Mouse (Mus musculus): Measurements from ENCODE around the gene Gpr155. TPM values are rescaled to one million over a fixed set of nuclear protein-coding genes. Genes with fewer than 3 reads are reported as not detected.

Gene Gpr155
- 6.3 and 11.9 TPM in 2 replicates for polyA plus RNA-seq (2012; rRNA removed; ENCODE audit: low replicate concordance)

GRCm38 (mm10) chr2:73386356-73387046 is at the start of gene Gpr155:
TSS of gene Gpr155 (minus strand) at chr2:73386572.

DNA sequence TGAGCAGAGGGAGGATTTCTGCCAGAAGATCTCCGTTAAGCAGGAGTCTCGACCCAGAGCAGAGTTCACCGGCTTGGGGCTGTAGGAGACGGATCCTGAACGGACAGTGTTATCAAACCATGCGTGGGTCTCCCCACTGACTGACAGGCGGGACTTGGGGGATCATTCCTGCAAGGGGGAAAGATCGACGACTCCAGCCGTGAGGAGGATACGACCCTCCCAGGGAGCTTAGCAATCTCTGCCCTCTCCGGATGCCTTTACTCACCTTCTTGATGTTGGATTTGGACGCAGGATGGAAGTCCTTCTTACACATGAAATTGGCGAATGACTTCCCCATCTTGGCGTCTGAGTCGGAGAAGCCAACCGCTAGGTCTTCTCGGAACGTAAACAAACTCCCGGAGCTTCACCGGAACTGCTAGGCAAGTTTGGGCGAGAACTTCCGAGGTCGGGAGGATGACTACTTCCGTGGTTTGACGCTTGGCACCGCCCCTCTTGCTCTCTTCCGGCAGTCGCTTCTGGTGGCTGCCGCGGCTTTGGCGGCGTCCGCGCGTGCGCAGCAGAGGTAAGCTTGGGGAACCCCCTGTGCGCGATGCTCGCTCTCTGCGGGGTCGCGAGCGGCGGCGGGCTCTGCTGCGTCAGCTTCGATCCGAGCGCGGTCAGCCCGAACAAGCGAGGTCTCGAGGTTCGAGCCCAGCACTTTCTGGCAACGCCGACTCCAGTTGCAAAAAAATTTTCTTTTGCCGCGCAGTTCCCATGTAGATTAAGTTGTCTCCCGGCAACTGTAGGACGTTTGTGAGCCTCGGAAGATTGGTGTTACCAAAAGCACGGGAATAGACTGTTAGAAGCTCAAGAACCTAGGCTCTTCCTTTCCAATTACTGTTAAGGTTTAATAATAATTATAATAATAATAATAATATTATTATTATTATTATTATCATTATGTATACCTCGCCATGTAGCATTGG is 73.9 kb downstream of the Gpr155 start, which contains the start of the genes Scrn3 and Cir1:
Gene Scrn3, plus strand, starts transcription at position 450 of the 965 bp plus-strand sequence.
Gene Cir1, minus strand, starts transcription at position 550 of the 965 bp plus-strand sequence.

Other genes starting within 250 kb of the Gpr155 start
- gene Ola1, start 167.6 kb downstream of the Gpr155 start, polyA plus RNA-seq (2012; rRNA removed; ENCODE audit: low replicate concordance), result 2.7 and 10.0 TPM in 2 replicates
- not detected in 2 replicates for gene Sp9, start 114.6 kb downstream of the Gpr155 start, polyA plus RNA-seq (2012; rRNA removed; ENCODE audit: low replicate concordance)
- gene Scrn3, start 74.0 kb downstream of the Gpr155 start, polyA plus RNA-seq (2012; rRNA removed; ENCODE audit: low replicate concordance), result 2.9 and 12.7 TPM in 2 replicates
- gene Cir1, start 73.9 kb downstream of the Gpr155 start, polyA plus RNA-seq (2012; rRNA removed; ENCODE audit: low replicate concordance), result 1.1 and 3.0 TPM in 2 replicates
- gene Wipf1, start 143.2 kb upstream of the Gpr155 start, polyA plus RNA-seq (2012; rRNA removed; ENCODE audit: low replicate concordance), result 19.7 and 59.6 TPM in 2 replicates
- 0.07 and 1.6 TPM in 2 replicates for gene Chrna1, start 193.8 kb upstream of the Gpr155 start, polyA plus RNA-seq (2012; rRNA removed; ENCODE audit: low replicate concordance)

Data from mammary gland, adult 2 months (tissue).